Mouse (Mus musculus) bone marrow, adult 2 months (tissue): ENCODE results near the gene Efcab10.

Experiments
- CTCF ChIP-seq: fragments of 200-500 bp; IDR thresholded peaks from 2 replicates; pipeline ENCODE4 v1.5.1; 2011; ENCODE audit warnings: low read length, control low read depth; ENCODE audit not compliant: control insufficient read depth, insufficient read depth
- POLR2A ChIP-seq: fragments of 200-500 bp; IDR thresholded peaks from 2 replicates; pipeline ENCODE4 v1.6.1; 2011; ENCODE audit warnings: low read depth, mild to moderate bottlenecking, control low read depth, low read length, borderline replicate concordance; ENCODE audit not compliant: control insufficient read depth

DNA sequence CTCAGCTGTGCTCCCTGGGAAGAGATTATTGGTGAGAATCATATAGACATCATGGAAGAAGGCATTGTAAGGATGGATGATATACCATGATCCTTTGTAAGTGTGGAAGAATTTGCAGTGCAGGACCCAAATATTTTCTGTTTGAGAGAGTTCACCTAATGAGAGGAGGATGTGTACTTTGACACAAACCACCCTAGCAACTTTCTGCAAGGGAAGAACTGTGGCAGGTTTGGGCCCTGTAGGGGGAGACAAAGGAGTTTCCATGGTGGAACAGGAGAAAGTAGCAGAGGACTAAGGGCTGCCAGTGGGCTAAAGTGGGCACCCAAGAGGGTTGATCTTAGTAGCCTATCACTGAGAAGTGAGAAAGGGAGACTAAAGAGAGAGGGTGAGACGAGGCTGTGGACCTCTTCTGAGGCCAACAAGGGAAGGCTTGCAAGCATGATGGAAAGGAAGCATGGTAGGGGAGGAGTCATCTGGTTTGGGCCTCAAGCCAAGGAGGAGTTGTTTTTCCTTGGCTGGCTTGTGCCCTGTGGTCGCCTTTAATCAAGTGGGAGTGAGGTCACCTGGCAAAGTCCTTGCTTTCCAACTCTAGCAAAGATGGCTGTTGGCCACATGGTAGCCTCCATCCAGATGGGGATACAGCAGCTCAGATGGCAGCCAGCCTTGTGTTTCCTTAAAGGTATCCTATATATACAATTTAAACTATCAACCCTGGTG lies 3.7 kb upstream of the Efcab10 start:
- TF ChIP-seq CTCF (no peak), POLR2A (no peak)
